Mouse (Mus musculus) CH12.LX (cell line): ENCODE results near the gene Slc24a3. TPM values are rescaled to one million over a fixed set of nuclear protein-coding genes. Genes with fewer than 3 reads are reported as not detected.

Experiments used
- DNase-seq: peaks from one replicate; pipeline ENCODE4 v3.0.0-alpha.2; 2013; ENCODE audit errors: extremely low read depth
- H3K27ac ChIP-seq: 2 replicates; pipeline ENCODE4 v1.5.1; 2012; ENCODE audit warnings: low read depth, mild to moderate bottlenecking, control low read depth, moderate library complexity; ENCODE audit not compliant: insufficient read depth
- H3K27me3 ChIP-seq: replicated peaks from 2 replicates; pipeline ENCODE3; 2012; ENCODE audit warnings: inconsistent platforms
- H3K36me3 ChIP-seq, 2 experiments: replicated peaks in 1 of 2; 2 replicates each; pipeline versions ENCODE3 to v1.6.1; 2012; ENCODE audit warnings: inconsistent platforms in 1 of 2, low read length in 1 of 2, mild to moderate bottlenecking in 1 of 2, mixed read lengths in 1 of 2, moderate library complexity in 1 of 2; ENCODE audit not compliant: control insufficient read depth in 1 of 2, insufficient read depth in 1 of 2
- H3K4me1 ChIP-seq, 2 experiments: 2 replicates each; pipeline ENCODE4 v1.6.1; 2012; ENCODE audit warnings: inconsistent platforms in 1 of 2, moderate library complexity in 1 of 2; ENCODE audit not compliant: insufficient read depth in 2 of 2, control insufficient read depth in 1 of 2
- H3K4me2 ChIP-seq: 2 replicates; pipeline ENCODE4 v1.6.1; 2012; ENCODE audit warnings: low read depth, mild to moderate bottlenecking, control low read depth; ENCODE audit not compliant: poor library complexity, insufficient read depth, severe bottlenecking
- H3K4me3 ChIP-seq, 3 experiments: fragments of 150-350 bp in 1 of 3; sonication (generic) in 1 of 3; replicated peaks in 1 of 3; 2 replicates each; pipeline versions ENCODE3 to v1.5.1; 2011 to 2012; ENCODE audit warnings: low read depth in 2 of 3, low read length in 2 of 3, mild to moderate bottlenecking in 2 of 3, moderate library complexity in 2 of 3, control low read depth in 1 of 3, improper control_type of control experiment in 1 of 3, inconsistent platforms in 1 of 3, mixed read lengths in 1 of 3; ENCODE audit not compliant: poor library complexity in 1 of 3
- H3K79me2 ChIP-seq: replicated peaks from 2 replicates; pipeline ENCODE4 v1.6.1; 2012; ENCODE audit warnings: mild to moderate bottlenecking, moderate library complexity; ENCODE audit not compliant: control insufficient read depth, poor library complexity, insufficient read depth, severe bottlenecking; ENCODE audit errors: extremely low read depth
- H3K9ac ChIP-seq: 2 replicates; pipeline ENCODE4 v1.6.1; 2012; ENCODE audit warnings: low read depth, mild to moderate bottlenecking, control low read depth, moderate library complexity; ENCODE audit not compliant: insufficient read depth
- H3K9me3 ChIP-seq: replicated peaks from 2 replicates; pipeline ENCODE3; 2012; ENCODE audit warnings: low read length, inconsistent platforms, mixed read lengths
- BHLHE40 ChIP-seq: IDR thresholded peaks from 2 replicates; pipeline ENCODE4 v1.6.1; 2011; ENCODE audit warnings: mild to moderate bottlenecking, low read depth, low read length, improper control_type of control experiment
- E2F4 ChIP-seq: IDR thresholded peaks from 2 replicates; pipeline ENCODE4 v1.6.1; 2011; ENCODE audit warnings: low read depth, low read length, improper control_type of control experiment; ENCODE audit not compliant: insufficient replicate concordance
- ELF1 ChIP-seq: IDR thresholded peaks from 2 replicates; pipeline ENCODE4 v1.6.1; 2014; ENCODE audit warnings: low read depth, mild to moderate bottlenecking, inconsistent platforms, low read length, improper control_type of control experiment
- EP300 ChIP-seq: IDR thresholded peaks from 2 replicates; pipeline ENCODE4 v1.6.1; 2011; ENCODE audit warnings: low read length, improper control_type of control experiment
- IRF4 ChIP-seq: IDR thresholded peaks from 2 replicates; pipeline ENCODE4 v1.6.1; 2014; ENCODE audit warnings: low read depth, mild to moderate bottlenecking, inconsistent platforms, low read length, improper control_type of control experiment
- JUN ChIP-seq: IDR thresholded peaks from 2 replicates; pipeline ENCODE4 v1.6.1; 2011; ENCODE audit warnings: low read depth, mild to moderate bottlenecking, low read length, improper control_type of control experiment, moderate library complexity; ENCODE audit not compliant: insufficient read depth
- JUND ChIP-seq: conservative IDR thresholded peaks from 2 replicates; pipeline ENCODE4 v1.6.1; 2011; ENCODE audit warnings: low read depth, low read length, improper control_type of control experiment
- MAFK ChIP-seq: IDR thresholded peaks from 2 replicates; pipeline ENCODE4 v1.6.1; 2011; ENCODE audit warnings: low read length, improper control_type of control experiment; ENCODE audit not compliant: insufficient replicate concordance
- MAX ChIP-seq: IDR thresholded peaks from 2 replicates; pipeline ENCODE4 v1.6.1; 2011; ENCODE audit warnings: low read length, improper control_type of control experiment
- MAZ ChIP-seq: IDR thresholded peaks from 2 replicates; pipeline ENCODE4 v1.6.1; 2012; ENCODE audit warnings: low read depth, mild to moderate bottlenecking, inconsistent platforms, low read length, improper control_type of control experiment, moderate library complexity
- MEF2A ChIP-seq: IDR thresholded peaks from 2 replicates; pipeline ENCODE4 v1.6.1; 2014; ENCODE audit warnings: low read depth, mild to moderate bottlenecking, inconsistent platforms, low read length, improper control_type of control experiment, borderline replicate concordance
- MXI1 ChIP-seq: IDR thresholded peaks from 2 replicates; pipeline ENCODE4 v1.6.1; 2011; ENCODE audit warnings: mild to moderate bottlenecking, low read depth, low read length, improper control_type of control experiment
- NELFE ChIP-seq: IDR thresholded peaks from 2 replicates; pipeline ENCODE4 v1.6.1; 2011; ENCODE audit warnings: low read depth, low read length, improper control_type of control experiment
- RAD21 ChIP-seq: IDR thresholded peaks from 2 replicates; pipeline ENCODE4 v1.6.1; 2011; ENCODE audit warnings: low read depth, mild to moderate bottlenecking, low read length, improper control_type of control experiment, moderate library complexity
- SMC3 ChIP-seq: IDR thresholded peaks from 2 replicates; pipeline ENCODE4 v1.6.1; 2011; ENCODE audit warnings: low read depth, low read length, improper control_type of control experiment
- TBP ChIP-seq: conservative IDR thresholded peaks from 2 replicates; pipeline ENCODE4 v1.6.1; 2011; ENCODE audit warnings: low read depth, low read length, improper control_type of control experiment
- TCF12 ChIP-seq: IDR thresholded peaks from 2 replicates; pipeline ENCODE4 v1.6.1; 2014; ENCODE audit warnings: low read depth, mild to moderate bottlenecking, inconsistent platforms, low read length, improper control_type of control experiment
- UBTF ChIP-seq: IDR thresholded peaks from 2 replicates; pipeline ENCODE4 v1.6.1; 2012; ENCODE audit warnings: low read depth, mild to moderate bottlenecking, inconsistent platforms, low read length, improper control_type of control experiment, moderate library complexity
- USF1 ChIP-seq: IDR thresholded peaks from 2 replicates; pipeline ENCODE4 v1.6.1; 2014; ENCODE audit warnings: low read depth, mild to moderate bottlenecking, inconsistent platforms, low read length, improper control_type of control experiment
- USF2 ChIP-seq: conservative IDR thresholded peaks from 2 replicates; pipeline ENCODE4 v1.6.1; 2011; ENCODE audit warnings: low read depth, low read length, improper control_type of control experiment
- ZMIZ1 ChIP-seq: IDR thresholded peaks from 2 replicates; pipeline ENCODE4 v1.6.1; 2012; ENCODE audit warnings: low read depth, mild to moderate bottlenecking, inconsistent platforms, low read length, improper control_type of control experiment
- dilution Hi-C: fragments of 300-500 bp; cut with MboI; formaldehyde crosslinking; loops from 2 replicates; pipeline ENCODE4 v1.14.3; 2020; ENCODE audit warnings: low sequenced_read_pairs; ENCODE audit not compliant: extremely low pct_unique_long_range_greater_than_20kb, extremely low pct_ligation_motif_present
- in situ Hi-C: fragments of 300-500 bp; cut with MboI; formaldehyde crosslinking; loops from 3 replicates; pipeline ENCODE4 v1.14.3; 2019; ENCODE audit warnings: low sequenced_read_pairs, low pct_ligation_motif_present, low pct_unique_long_range_greater_than_20kb, mixed read lengths
- polyA plus RNA-seq: library from polyadenylated mRNA; unstranded; fragments of >175 nt; gene quantifications from 2 replicates; pipeline ENCODE4 v1.2.1, GENCODE M21; 2012; ENCODE audit warnings: low read depth; ENCODE audit not compliant: insufficient read length
- total RNA-seq, 2 experiments: library from RNA; depleted of rRNA; stranded (reverse); fragments of 300-350 nt in 1 of 2; fragments of >200 nt in 1 of 2; gene quantifications; 2 replicates each; pipeline ENCODE4 v1.2.3; 2012 to 2014

Gene Slc24a3
- total and polyA plus RNA-seq, 3 experiments: not detected

DNA sequence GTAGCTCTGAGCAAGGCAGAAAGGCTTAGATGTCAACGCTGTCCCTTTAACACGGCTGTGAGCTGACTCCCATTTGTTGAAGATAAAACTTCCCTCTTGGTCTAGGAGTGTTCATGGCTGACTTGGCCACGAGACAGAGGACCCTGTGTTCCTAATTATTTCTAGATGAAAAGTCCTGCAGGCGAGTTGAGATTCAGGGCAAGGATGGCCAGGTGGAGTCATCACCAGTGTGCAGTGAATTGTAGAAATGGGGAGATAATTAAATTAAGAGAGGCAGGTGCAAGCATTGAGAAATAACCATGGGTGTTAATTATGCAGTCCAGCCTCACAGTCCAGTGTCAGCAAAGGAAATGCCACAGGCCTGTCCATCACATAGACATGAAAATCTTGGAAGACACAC is 158.3 kb downstream of the Slc24a3 start:
- in situ Hi-C loops: no loop called here
- H3K4me3 ChIP-seq: no peak overlapping the region
- H3K9ac ChIP-seq: no peak overlapping the region
- dilution Hi-C loops: no loop called here
- no peak for TF ChIP-seq MAX
- TF ChIP-seq SMC3: no peak
- TF ChIP-seq MAFK: no peak
- TF ChIP-seq NELFE: no peak
- TF ChIP-seq BHLHE40: no peak
- no peak for TF ChIP-seq E2F4
- H3K4me1 ChIP-seq: no peaks in the 10 kb centered on the region
- no peaks in the 10 kb centered on the region for H3K36me3 ChIP-seq
- no peak overlapping the region for H3K27ac ChIP-seq
- DNase-seq: no peak
- H3K9me3 ChIP-seq: peaks cover 4% of the 10 kb centered on the region
- no peak overlapping the region for H3K4me2 ChIP-seq
- peaks cover 5% of the 10 kb centered on the region for H3K27me3 ChIP-seq
- no peaks in the 10 kb centered on the region for H3K79me2 ChIP-seq

GRCm38 (mm10) chr2:145326544-145326943 is 159.0 kb downstream of the Slc24a3 start:
- Histone ChIP-seq H3K27me3 (peaks cover 5% of the 10 kb centered on the region), H3K79me2 (no peaks in the 10 kb centered on the region), H3K4me3 (no peak overlapping the region), H3K9me3 (peaks cover 4% of the 10 kb centered on the region), H3K4me1 (no peaks in the 10 kb centered on the region), H3K27ac (no peak overlapping the region), H3K9ac (no peak overlapping the region), H3K36me3 (no peaks in the 10 kb centered on the region), H3K4me2 (no peak overlapping the region)
- dilution Hi-C loops (no loop called here), in situ Hi-C loops (no loop called here)
- TF ChIP-seq BHLHE40: no peak
- no peak for TF ChIP-seq MAZ
- TF ChIP-seq RAD21: no peak
- no peak for TF ChIP-seq MEF2A
- TF ChIP-seq USF1: no peak
- TF ChIP-seq EP300: no peak
- no peak for TF ChIP-seq TCF12
- no peak for TF ChIP-seq ZMIZ1
- TF ChIP-seq JUND: no peak
- TF ChIP-seq TBP: no peak
- DNase-seq: no peak

DNA sequence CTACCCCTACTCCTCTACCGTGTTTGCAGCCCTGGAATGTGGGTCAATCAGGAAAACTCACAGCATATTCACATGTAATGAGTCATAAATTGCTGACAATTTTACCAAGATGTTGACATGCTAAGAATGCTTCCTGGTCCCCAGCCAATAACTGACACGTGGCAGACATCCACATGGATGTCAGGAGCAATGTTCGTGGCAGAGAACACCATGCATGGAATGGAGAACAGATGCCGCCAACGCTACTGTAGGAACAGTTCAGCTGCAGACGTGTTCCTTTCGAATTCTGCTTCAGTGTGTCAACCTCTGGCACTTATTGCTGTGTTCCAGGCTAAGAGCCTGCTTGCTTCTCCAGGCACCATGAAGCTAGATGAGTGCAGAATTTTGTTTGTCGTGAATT is 162.2 kb downstream of the Slc24a3 start:
- Histone ChIP-seq H3K9ac (no peak overlapping the region), H3K27me3 (peaks cover 5% of the 10 kb centered on the region), H3K4me1 (no peaks in the 10 kb centered on the region), H3K27ac (no peak overlapping the region), H3K36me3 (no peaks in the 10 kb centered on the region), H3K4me3 (no peak overlapping the region), H3K79me2 (no peaks in the 10 kb centered on the region), H3K9me3 (no peaks in the 10 kb centered on the region), H3K4me2 (no peak overlapping the region)
- DNase-seq: no peak
- in situ Hi-C loops (no loop called here), dilution Hi-C loops (no loop called here)
- TF ChIP-seq JUN: no peak
- TF ChIP-seq MEF2A: no peak
- no peak for TF ChIP-seq MXI1
- no peak for TF ChIP-seq MAFK
- TF ChIP-seq TCF12: no peak
- no peak for TF ChIP-seq ELF1
- no peak for TF ChIP-seq USF2
- TF ChIP-seq UBTF: no peak
- no peak for TF ChIP-seq E2F4
- no peak for TF ChIP-seq IRF4
